Mouse (Mus musculus) cerebellum, adult 9-10 months (tissue): ENCODE measurements around the gene Mrpl20.

ENCODE experiments used
- DNase-seq: peaks from one replicate; pipeline ENCODE4 v3.0.0; 2022

The Mrpl20 gene

DNA sequence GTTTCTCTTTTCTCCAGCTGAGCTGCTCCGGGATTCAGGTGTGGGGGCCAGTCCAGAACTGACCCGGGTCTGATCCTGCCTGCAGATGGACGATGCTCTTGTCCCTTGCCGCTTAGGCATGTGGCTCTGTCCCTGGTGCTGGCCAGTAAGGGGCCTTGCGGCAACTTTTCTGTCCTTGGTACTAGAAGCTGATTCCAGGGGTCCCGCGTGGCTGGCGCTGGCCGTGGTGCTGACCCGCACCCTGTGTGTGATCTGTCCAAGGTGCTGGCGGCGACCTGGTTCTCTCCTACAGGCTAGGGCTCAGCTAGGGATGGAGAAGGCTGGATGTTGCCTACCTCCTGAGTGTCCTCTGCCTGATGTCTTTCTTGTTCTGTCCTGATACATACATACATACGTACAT is 56.6 kb downstream of the Mrpl20 start:
- DNase-seq, result peak; percentile 9
